In the genomic region with DNA sequence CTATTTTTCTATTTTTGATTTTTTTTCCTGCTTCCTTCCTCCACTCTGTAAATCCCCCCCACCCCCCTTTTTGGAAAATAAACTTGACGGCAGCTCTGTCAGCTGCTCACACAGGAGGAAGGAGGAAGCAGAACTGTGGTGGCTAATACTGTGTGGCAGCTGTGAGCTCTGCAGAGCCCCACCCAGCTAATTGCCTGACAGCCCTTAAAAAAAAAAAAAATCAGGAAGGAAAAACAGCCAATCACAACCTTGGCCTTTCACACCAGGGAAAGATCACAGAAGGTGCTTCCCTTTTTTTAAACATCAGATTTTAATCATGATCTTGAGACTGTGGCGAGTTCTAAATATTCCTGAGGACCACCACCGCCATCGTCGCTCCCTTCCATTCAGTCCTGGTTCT, we compare ENCODE assay signal across 8 mouse cellular contexts.
DNase-seq lines count a peak whose midpoint lies in the region; ATAC-seq and TF ChIP-seq lines count a peak whose summit lies in the region.

No protein-coding gene starts in this region.

- DNase-seq in layer of hippocampus, adult 9-11 months = peak; percentile 12
- no peak for DNase-seq in layer of hippocampus, adult 8-10 months (ENCODE audit: low spot score in 2 of 2)
- peak; percentile 86 for DNase-seq in brain, embryonic 14.5 days (ENCODE audit: low read depth)
- DNase-seq in intestine, embryonic 14.5 days (ENCODE audit: low spot score) = no peak
- no peak for DNase-seq in thymus, postnatal 14 days
- DNase-seq in right cerebral cortex, postnatal 10 days (ENCODE audit: low spot score in 2 of 2) = no peak

- H3K9ac ChIP-seq in intestine, embryonic 14.5 days (ENCODE audit: low read length) = no peak overlapping the region

- H3K79me2 ChIP-seq in myocyte (ENCODE audit: control insufficient read depth, insufficient read depth) = no peaks in the 10 kb centered on the region

- no peak overlapping the region for H3K4me3 ChIP-seq in intestine, embryonic 14.5 days (ENCODE audit: low read depth, low read length)
- no peak overlapping the region for H3K4me3 ChIP-seq in myocyte

- H3K9me3 ChIP-seq in intestine, embryonic 14.5 days (ENCODE audit: control insufficient read depth, low read length) = no peaks in the 10 kb centered on the region

- 38% methylated on average over 5 of the region's 5 CpGs for WGBS in intestine, embryonic 14.5 days

- 0 out of 2 replicates have a peak overlapping the region, but pooled peaks have one; percentile 15 for H3K4me2 ChIP-seq in intestine, embryonic 14.5 days (ENCODE audit: low read length)
- peak overlapping the region; percentile 12 for H3K4me2 ChIP-seq in myocyte (ENCODE audit: low read depth)

- no peak overlapping the region for H3ac ChIP-seq in myocyte (ENCODE audit: control insufficient read depth, insufficient read length)

- no peak overlapping the region for H3K27ac ChIP-seq in intestine, embryonic 14.5 days (ENCODE audit: low read depth)

- no peak for TF ChIP-seq CTCF in brain, embryonic 14.5 days (IDR thresholded peaks at IDR 0.05; ENCODE audit: borderline replicate concordance, extremely low read depth, insufficient read depth, insufficient read length)

- H3K27me3 ChIP-seq in intestine, embryonic 14.5 days (replicated peaks; ENCODE audit: control insufficient read depth, insufficient read depth, low read length) = no peaks in the 10 kb centered on the region
- no peaks in the 10 kb centered on the region for H3K27me3 ChIP-seq in myocyte (ENCODE audit: control insufficient read depth, insufficient read depth, insufficient read length)

- TF ChIP-seq POLR2A in brain, embryonic 14.5 days (IDR thresholded peaks at IDR 0.05; ENCODE audit: borderline replicate concordance, extremely low read depth, insufficient read depth, insufficient read length, poor library complexity, severe bottlenecking) = no peak
- TF ChIP-seq POLR2A in myocyte (IDR thresholded peaks at IDR 0.05; ENCODE audit: insufficient read length, low read depth) = no peak

- H3K4me1 ChIP-seq in intestine, embryonic 14.5 days (replicated peaks; ENCODE audit: control insufficient read depth, insufficient read depth, low read length) = no peaks in the 10 kb centered on the region

- ATAC-seq in intestine, embryonic 14.5 days (replicated peaks; ENCODE audit: low FRiP score, low TSS enrichment, low read depth) = 0 out of 2 replicates have a peak, but pooled peaks have one; percentile 72
- ATAC-seq in CD4-positive, CD25-positive, alpha-beta regulatory T cell, adult 4 months = no peak

- no peaks in the 10 kb centered on the region for H3K36me3 ChIP-seq in intestine, embryonic 14.5 days (ENCODE audit: control insufficient read depth, insufficient read depth, low read length)
- H3K36me3 ChIP-seq in myocyte (ENCODE audit: control insufficient read depth, insufficient read depth) = no peaks in the 10 kb centered on the region

TF ChIP-seq in myocyte, 11 proteins besides CTCF, POLR2A, EP300 and RAD21:
- TF ChIP-seq MYOD1 (IDR thresholded peaks at IDR 0.05; ENCODE audit: control insufficient read depth in 1 of 3, insufficient read length in 2 of 3, low read depth in 2 of 3) = peak in 1 of 3 experiments; percentile 39
- no peak for TF ChIP-seq MYOG (IDR thresholded peaks at IDR 0.05; ENCODE audit: control insufficient read depth in 1 of 3, insufficient read depth in 1 of 3, insufficient read length in 2 of 3, low read depth in 2 of 3)

Comparison
In these comparisons a context has a peak if more than half of its experiments do, and no peak if none do; other contexts are left out.
1. DNase-seq: peak in layer of hippocampus, adult 9-11 months (single experiment) and brain, embryonic 14.5 days (single experiment); none in layer of hippocampus, adult 8-10 months (0 of 2), intestine, embryonic 14.5 days (single experiment), thymus, postnatal 14 days (single experiment) and right cerebral cortex, postnatal 10 days (0 of 2).